16 mouse cellular contexts compared by ENCODE assay signal in the genomic region with DNA sequence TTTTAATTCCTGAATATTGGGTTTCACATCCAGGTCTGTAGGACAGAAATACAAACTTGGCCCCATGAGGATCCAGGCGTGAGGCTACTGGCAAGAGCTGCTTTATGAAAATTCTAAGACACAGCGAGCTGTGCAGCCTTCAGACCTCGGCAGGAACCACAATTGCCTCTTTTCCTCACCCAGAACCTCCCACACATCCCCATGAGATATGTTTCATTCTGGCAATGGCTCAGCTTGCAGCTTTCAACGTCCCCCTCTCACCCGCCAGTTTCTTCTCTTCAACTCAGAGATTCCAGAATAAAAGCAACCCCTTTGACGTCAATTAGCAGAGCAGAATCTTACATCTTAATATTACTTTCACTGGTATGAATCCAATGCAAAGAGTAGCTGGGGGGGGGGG. TPM values are rescaled to one million over a fixed set of nuclear protein-coding genes. Genes with fewer than 3 reads are reported as not detected.
"Had no signal": no experiment of that assay in that cellular context is flagged by ENCODE, and none has a peak within 500 bp of the region (broad histone marks: within the 10 kb centered on the region; RNA-seq: fewer than 3 reads in every experiment).

No protein-coding gene starts in this region.

- H3K36me3 ChIP-seq: intestine, embryonic 15.5 days; kidney, embryonic 15.5 days; limb, embryonic 10.5 days; liver, embryonic 15.5 days; midbrain, embryonic 13.5 days; neural tube, embryonic 15.5 days had no signal

- H3K9me3 ChIP-seq: intestine, embryonic 15.5 days; kidney, embryonic 15.5 days; limb, embryonic 10.5 days; liver, embryonic 15.5 days; midbrain, embryonic 13.5 days; neural tube, embryonic 15.5 days had no signal

- DNase-seq: kidney, adult 18-20 months; kidney, postnatal 36 days; lung, adult 2 months; lung, postnatal 36 days; spleen, adult 18-20 months; thymus, adult 2 months; thymus, postnatal 25 days had no signal

- H3K27me3 ChIP-seq: intestine, embryonic 15.5 days; kidney, embryonic 15.5 days; liver, embryonic 15.5 days; midbrain, embryonic 13.5 days; neural tube, embryonic 15.5 days had no signal

- H3K4me3 ChIP-seq: intestine, embryonic 15.5 days; kidney, embryonic 15.5 days; limb, embryonic 10.5 days; liver, embryonic 15.5 days; midbrain, embryonic 13.5 days; myocyte; neural tube, embryonic 15.5 days had no signal

- H3K9ac ChIP-seq: intestine, embryonic 15.5 days; kidney, embryonic 15.5 days; liver, embryonic 15.5 days; midbrain, embryonic 13.5 days; neural tube, embryonic 15.5 days had no signal

- H3K4me1 ChIP-seq: intestine, embryonic 15.5 days; kidney, embryonic 15.5 days; limb, embryonic 10.5 days; liver, embryonic 15.5 days; midbrain, embryonic 13.5 days; neural tube, embryonic 15.5 days had no signal

- H3K27ac ChIP-seq: intestine, embryonic 15.5 days; kidney, embryonic 15.5 days; limb, embryonic 10.5 days; liver, embryonic 15.5 days; midbrain, embryonic 13.5 days; neural tube, embryonic 15.5 days had no signal

- H3K4me2 ChIP-seq: intestine, embryonic 15.5 days; kidney, embryonic 15.5 days; liver, embryonic 11.5 days; liver, embryonic 15.5 days; midbrain, embryonic 13.5 days; neural tube, embryonic 15.5 days had no signal

- ATAC-seq: intestine, embryonic 15.5 days; lung, postnatal 0 days; midbrain, embryonic 13.5 days had no signal

RNA-seq across cellular contexts. Expression of a gene that starts 25.0 kb away (rescaled TPM):
- polyA plus RNA-seq: liver, embryonic 15.5 days; thymus, adult 2 months had no signal
